Mouse (Mus musculus) lung, adult 2 months (tissue): ENCODE measurements at regions not wholly inside any gene's neighbourhood (a gene's known extent, or its start where the extent isn't known, plus 50 kb on each side); places are given as distances from the start of the nearest gene placed in this dataset.
"Not testable (repeated sequence)": the region's sequence is repeated elsewhere in the genome, so short reads cannot be mapped to it uniquely, and the experiment has no call there.

Source experiments
- DNase-seq: peaks from one replicate; pipeline ENCODE4 v3.0.0; 2022
- H3K4me1 ChIP-seq: fragments of 200-500 bp; 2 replicates; pipeline ENCODE4 v1.6.1; 2011; ENCODE audit warnings: low read length; ENCODE audit not compliant: control insufficient read depth, insufficient read depth
- H3K4me3 ChIP-seq: fragments of 200-500 bp; replicated peaks from 2 replicates; pipeline ENCODE3; 2011; ENCODE audit warnings: low read depth, mild to moderate bottlenecking, control low read depth, low read length; ENCODE audit errors: extremely low read depth
- CTCF ChIP-seq: fragments of 200-500 bp; IDR thresholded peaks from 2 replicates; pipeline ENCODE4 v1.5.1; 2011; ENCODE audit warnings: mild to moderate bottlenecking, low read length, control low read depth; ENCODE audit not compliant: insufficient read depth
- POLR2A ChIP-seq: fragments of 200-500 bp; IDR thresholded peaks from 2 replicates; pipeline ENCODE4 v1.6.1; 2011; ENCODE audit warnings: low read depth, mild to moderate bottlenecking, control low read depth, low read length, borderline replicate concordance; ENCODE audit errors: extremely low read depth
- WGBS: fragments of 180-500 bp; shearing (Covaris S2); methylation state at CpG from one replicate; pipeline ENCODE4 v1.1.7; 2018; 5-methylcytosine and 5-hydroxymethylcytosine counted together

DNA sequence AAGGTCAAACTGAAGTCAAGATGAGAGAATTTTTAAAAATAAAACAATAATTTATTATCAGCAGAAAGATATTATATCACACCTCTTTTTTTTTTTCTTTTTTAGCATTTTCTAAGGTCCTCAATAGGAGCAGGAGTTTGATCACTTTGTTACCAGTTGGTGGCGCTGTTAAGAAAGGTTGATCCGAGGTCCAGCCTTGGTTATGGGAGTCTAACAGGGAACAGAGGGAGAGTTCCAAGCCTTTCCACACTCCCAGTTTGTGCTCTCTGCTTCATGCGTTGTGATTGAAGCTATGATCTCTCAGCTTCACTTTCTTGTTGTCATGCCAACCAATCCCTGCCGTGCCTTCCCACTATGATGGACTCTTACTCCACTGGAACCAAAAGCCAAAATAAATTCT, 83.8 kb downstream of the Fam174a start:
- 47% methylated on average over 4 of the region's 4 CpGs for WGBS
- Histone ChIP-seq H3K4me1 (no peaks in the 10 kb centered on the region), H3K4me3 (no peak overlapping the region)
- no peak for DNase-seq
- TF ChIP-seq CTCF (no peak), POLR2A (no peak)

DNA sequence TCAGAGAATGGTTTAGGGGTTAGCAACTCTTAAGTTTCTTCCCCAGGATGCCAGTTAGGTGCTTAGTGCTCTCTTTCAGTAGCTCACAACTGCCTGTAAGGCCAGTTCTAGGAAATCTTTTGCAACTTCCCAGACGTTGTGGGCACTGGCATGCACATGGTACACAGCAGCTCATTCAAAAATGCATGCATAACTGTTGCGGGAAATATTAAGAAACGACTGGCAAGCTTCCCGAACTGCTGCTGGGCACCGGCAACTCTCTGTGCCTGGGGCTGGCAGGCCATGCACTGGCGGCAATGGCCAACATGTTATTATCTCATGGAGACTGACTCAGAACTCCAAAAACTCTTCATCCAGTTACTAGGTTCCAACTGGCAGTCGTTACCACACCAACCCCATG, 86.3 kb downstream of the Fam174a start:
- Histone ChIP-seq H3K4me3 (no peak overlapping the region), H3K4me1 (no peaks in the 10 kb centered on the region)
- no peak for DNase-seq
- TF ChIP-seq CTCF, result no peak
- 81% methylated on average over 7 of the region's 7 CpGs for WGBS

DNA sequence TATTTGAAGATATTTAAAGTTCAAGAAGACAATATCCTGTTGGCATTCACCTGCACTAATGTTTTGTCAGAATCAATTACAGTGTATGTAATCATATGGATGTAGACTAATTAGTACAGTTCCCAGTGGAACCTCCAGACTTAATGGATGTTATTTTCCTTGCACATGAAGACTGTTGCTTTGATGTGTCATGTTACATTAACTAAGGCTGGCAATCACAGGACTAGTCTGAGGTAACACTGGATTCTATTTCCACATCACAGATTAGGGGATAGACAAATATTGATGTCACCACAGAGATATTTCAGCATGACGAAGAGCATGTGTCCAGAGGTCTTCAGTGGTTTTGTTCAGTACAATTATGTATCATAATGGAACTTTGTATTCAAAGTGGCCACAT, 108.8 kb downstream of the Fam174a start:
- Histone ChIP-seq H3K4me1 (no peaks in the 10 kb centered on the region), H3K4me3 (no peak overlapping the region)
- no peak for TF ChIP-seq CTCF
- no peak for TF ChIP-seq POLR2A
- no peak for DNase-seq
- 78% methylated on average over 1 of the region's 1 CpGs for WGBS

GRCm38 (mm10) chr1:95425420-95425819, 112.0 kb downstream of the Fam174a start:
- Histone ChIP-seq H3K4me1 (no peaks in the 10 kb centered on the region), H3K4me3 (no peak overlapping the region)
- TF ChIP-seq CTCF, result no peak
- no peak for TF ChIP-seq POLR2A
- DNase-seq, result no peak

- DNase-seq, result no peak
- TF ChIP-seq CTCF, result no peak
- TF ChIP-seq POLR2A, result no peak
Observed at GRCm38 (mm10) chr1:95437155-95437554, 123.7 kb downstream of the Fam174a start.

GRCm38 (mm10) chr1:95445541-95445940, 132.1 kb downstream of the Fam174a start:
- 68% methylated on average over 3 of the region's 3 CpGs for WGBS
- Histone ChIP-seq H3K4me1 (no peaks in the 10 kb centered on the region), H3K4me3 (no peak overlapping the region)
- TF ChIP-seq CTCF (no peak), POLR2A (no peak)
- no peak for DNase-seq

More at GRCm38 (mm10) chr1:95437155-95437554, 123.7 kb downstream of the Fam174a start:
- H3K4me3 ChIP-seq, result no peak overlapping the region
- no peaks in the 10 kb centered on the region for H3K4me1 ChIP-seq

- no peak for DNase-seq
- Histone ChIP-seq H3K4me3 (no peak overlapping the region), H3K4me1 (peaks cover 2% of the 10 kb centered on the region; the same call in 1 of the 2 replicates)
- no peak for TF ChIP-seq CTCF
- TF ChIP-seq POLR2A, result no peak
- WGBS, result 67% methylated on average over 7 of the region's 7 CpGs
Observed at GRCm38 (mm10) chr1:95448962-95449558, 135.6 kb downstream of the Fam174a start.

DNA sequence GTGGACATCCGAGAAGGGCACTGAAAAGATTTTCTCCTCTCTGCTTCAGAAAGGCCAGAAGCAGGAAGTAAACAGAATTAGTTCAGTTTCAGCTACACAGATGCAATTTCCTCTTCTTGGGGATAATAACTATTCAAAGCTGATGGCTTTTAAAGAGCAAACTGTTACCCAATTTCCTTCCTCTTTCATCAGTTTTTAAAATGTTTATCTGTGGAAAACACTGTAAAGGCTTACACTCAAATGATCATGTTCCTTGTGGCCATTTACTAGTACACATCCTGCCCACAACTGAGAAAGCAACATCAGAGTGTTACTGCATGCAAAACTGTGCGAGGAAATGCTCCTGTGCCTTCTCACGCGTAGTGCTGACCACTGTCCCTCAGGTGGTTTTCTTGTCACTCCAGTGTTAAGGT, 137.5 kb downstream of the Fam174a start:
- DNase-seq, result no peak
- Histone ChIP-seq H3K4me3 (no peak overlapping the region), H3K4me1 (peaks cover 2% of the 10 kb centered on the region; the same call in 1 of the 2 replicates)
- TF ChIP-seq POLR2A, result no peak
- TF ChIP-seq CTCF, result no peak
- WGBS, result 52% methylated on average over 4 of the region's 4 CpGs

DNA sequence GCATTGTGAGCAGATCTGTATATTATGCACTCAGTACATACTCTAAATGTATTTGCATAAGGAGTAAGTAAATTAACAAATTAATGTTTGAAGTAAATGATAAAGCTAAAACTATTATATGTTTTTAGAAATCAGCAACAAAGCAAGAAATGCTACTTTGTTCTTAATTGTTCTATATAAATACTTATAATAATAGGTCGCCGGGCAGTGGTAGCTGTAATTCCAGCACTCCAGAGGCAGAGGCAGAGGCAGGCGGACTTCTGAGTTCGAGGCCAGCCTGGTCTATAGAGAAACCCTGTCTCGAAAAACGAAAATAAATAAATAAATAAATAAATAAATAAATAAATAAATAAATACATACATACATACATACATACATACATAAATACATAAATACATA, 138.3 kb downstream of the Fam174a start:
- 75% methylated on average over 6 of the region's 6 CpGs for WGBS
- peak; percentile 12 for DNase-seq
- not testable (repeated sequence) for H3K4me3 ChIP-seq, H3K4me1 ChIP-seq

- no peak overlapping the region for H3K4me3 ChIP-seq
- 27% methylated on average over 2 of the region's 2 CpGs for WGBS
- no peak for DNase-seq
- peaks cover 2% of the 10 kb centered on the region; the same call in 1 of the 2 replicates for H3K4me1 ChIP-seq
- no peak for TF ChIP-seq POLR2A
- TF ChIP-seq CTCF, result no peak
Observed at GRCm38 (mm10) chr1:95454246-95454645, 140.8 kb downstream of the Fam174a start.
